Mouse (Mus musculus): ENCODE data around the gene Mgat5.

GRCm38 (mm10) chr1:127322169-127322805 lies 117.5 kb downstream of the Mgat5 start:
- TF ChIP-seq GATA1 (IDR thresholded peaks at IDR 0.05; ENCODE audit: low read length): no peak
- TF ChIP-seq TAL1 (IDR thresholded peaks at IDR 0.05; ENCODE audit: low read length): no peak

Data from erythroblast, embryonic 14.5 days (primary cell).